Mouse (Mus musculus): ENCODE measurements at regions not wholly inside any gene's neighbourhood (a gene's known extent, or its start where the extent isn't known, plus 50 kb on each side); places are given as distances from the start of the nearest gene placed in this dataset.

DNA sequence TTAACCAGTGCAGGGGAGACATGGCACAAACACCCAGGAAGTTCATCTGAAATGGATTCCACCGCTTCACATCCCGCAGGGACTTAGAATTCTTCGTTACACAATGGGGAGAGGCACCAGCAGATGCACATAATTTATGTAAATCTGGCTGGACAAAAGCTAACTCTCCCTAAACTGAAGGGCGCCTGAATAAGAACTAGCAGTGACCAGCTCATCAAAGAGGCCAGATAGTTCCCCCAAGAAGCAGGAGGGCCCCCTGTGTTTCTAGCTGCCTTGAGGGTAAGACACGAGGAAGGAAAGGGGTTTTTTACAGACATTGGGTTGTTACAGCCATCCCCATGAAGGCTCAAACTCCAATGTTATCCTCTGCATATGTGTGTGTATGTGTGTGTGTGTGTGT is 123.8 kb upstream of the Hs6st1 start:
- 77% methylated on average over 5 of the region's 5 CpGs for WGBS
- Histone ChIP-seq H3K4me3 (replicated peaks; ENCODE audit: extremely low read depth, low read depth, low read length) (no peak overlapping the region), H3K4me1 (ENCODE audit: control insufficient read depth, insufficient read depth, low read length) (no peaks in the 10 kb centered on the region)
- TF ChIP-seq CTCF (IDR thresholded peaks at IDR 0.05; ENCODE audit: insufficient read depth, low read length), result no peak
- no peak for TF ChIP-seq POLR2A (IDR thresholded peaks at IDR 0.05; ENCODE audit: borderline replicate concordance, extremely low read depth, low read depth, low read length)
- no peak for DNase-seq

DNA sequence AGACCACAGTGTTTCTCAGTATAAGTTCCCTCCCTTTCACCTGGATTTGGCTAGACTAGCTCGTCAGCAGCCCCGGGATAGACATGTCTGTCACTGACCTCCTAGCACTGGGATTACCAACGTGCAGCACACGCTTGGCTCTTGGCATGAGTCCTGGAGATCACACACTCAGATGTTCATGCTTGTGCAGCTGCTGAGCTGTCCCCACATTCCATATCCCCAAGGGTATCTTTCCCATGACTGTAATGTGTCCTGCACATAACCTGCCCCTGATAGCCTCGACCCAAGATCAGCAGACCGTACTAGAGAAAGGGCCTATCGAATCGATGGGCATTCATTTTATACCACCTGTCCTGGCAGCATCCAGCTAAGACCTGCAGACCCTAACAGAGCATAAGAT is 123.4 kb upstream of the Hs6st1 start:
- WGBS, result 83% methylated on average over 8 of the region's 8 CpGs

DNA sequence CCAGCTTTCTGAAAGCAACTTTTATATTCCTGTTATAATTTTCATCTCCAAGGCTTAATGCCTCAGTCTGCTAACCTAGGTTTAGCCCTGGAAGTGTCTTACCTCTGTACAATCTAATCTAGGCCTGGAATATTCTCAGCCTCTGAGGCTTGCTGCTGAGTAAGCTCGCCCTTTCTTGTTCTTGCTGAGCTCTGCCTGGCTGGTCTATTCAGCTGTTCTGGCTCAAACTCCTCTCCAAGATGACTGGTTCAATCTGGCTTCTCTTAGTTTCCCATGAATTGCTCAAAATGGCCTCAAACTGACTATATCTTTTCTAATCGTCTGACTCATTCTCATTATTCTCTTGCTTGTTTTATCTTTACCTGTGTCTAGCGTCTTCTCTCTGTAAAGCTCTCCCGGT is 122.6 kb upstream of the Hs6st1 start:
- WGBS, result 82% methylated on average over 4 of the region's 4 CpGs
- TF ChIP-seq CTCF (IDR thresholded peaks at IDR 0.05; ENCODE audit: insufficient read depth, low read length), result no peak
- no peak for TF ChIP-seq POLR2A (IDR thresholded peaks at IDR 0.05; ENCODE audit: borderline replicate concordance, extremely low read depth, low read depth, low read length)
- no peak for DNase-seq
- Histone ChIP-seq H3K4me1 (ENCODE audit: control insufficient read depth, insufficient read depth, low read length) (no peaks in the 10 kb centered on the region), H3K4me3 (replicated peaks; ENCODE audit: extremely low read depth, low read depth, low read length) (no peak overlapping the region)

More for the DNA sequence above, 123.4 kb upstream of the Hs6st1 start:
- H3K4me1 ChIP-seq (ENCODE audit: control insufficient read depth, insufficient read depth, low read length), result no peaks in the 10 kb centered on the region
- TF ChIP-seq POLR2A (IDR thresholded peaks at IDR 0.05; ENCODE audit: borderline replicate concordance, extremely low read depth, low read depth, low read length) (no peak), CTCF (IDR thresholded peaks at IDR 0.05; ENCODE audit: insufficient read depth, low read length) (no peak)
- no peak overlapping the region for H3K4me3 ChIP-seq (replicated peaks; ENCODE audit: extremely low read depth, low read depth, low read length)
- no peak for DNase-seq

DNA sequence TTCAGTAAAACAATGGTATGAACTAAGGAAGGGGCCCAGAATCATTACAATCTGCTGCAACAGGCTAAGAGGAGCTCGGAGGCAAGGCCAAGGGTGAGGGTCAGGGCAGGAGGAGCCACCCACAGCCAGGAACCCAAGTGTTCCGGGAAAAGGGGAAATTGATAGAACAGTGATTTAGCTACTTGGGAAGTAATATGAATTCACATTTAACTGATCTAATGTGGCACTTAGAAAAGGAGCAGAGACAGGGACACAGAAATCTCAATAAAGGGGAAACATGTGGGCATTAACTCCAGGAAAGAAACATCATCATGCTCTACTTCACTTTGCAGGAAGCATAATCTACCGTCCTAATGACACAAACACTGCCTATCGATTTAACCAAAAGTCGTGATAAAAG is 120.1 kb upstream of the Hs6st1 start:
- no peak for TF ChIP-seq POLR2A (IDR thresholded peaks at IDR 0.05; ENCODE audit: borderline replicate concordance, extremely low read depth, low read depth, low read length)
- no peak for TF ChIP-seq CTCF (IDR thresholded peaks at IDR 0.05; ENCODE audit: insufficient read depth, low read length)
- Histone ChIP-seq H3K4me1 (ENCODE audit: control insufficient read depth, insufficient read depth, low read length) (no peaks in the 10 kb centered on the region), H3K4me3 (replicated peaks; ENCODE audit: extremely low read depth, low read depth, low read length) (no peak overlapping the region)
- DNase-seq, result no peak
- 44% methylated on average over 5 of the region's 5 CpGs for WGBS

DNA sequence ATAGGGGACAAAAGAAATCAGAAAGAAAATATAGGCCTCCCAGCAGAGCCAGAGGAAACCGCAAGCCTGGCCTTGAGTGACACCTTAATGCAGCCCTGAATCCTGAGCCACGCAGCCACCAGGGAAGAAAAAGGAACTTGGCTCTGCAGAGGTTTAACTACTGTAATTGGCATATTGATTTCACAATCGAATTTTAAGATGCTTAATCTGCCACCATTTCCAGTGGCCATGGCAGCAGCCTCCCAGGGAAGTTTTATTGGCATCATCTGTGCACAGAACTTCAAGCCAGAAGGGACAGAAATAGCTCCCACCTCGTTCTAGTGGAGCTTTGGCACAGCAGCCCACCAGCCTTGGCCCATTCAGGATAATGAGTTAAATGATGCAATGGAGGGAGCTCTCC is 117.1 kb upstream of the Hs6st1 start:
- DNase-seq, result no peak
- H3K4me3 ChIP-seq (replicated peaks; ENCODE audit: extremely low read depth, low read depth, low read length), result no peak overlapping the region
- TF ChIP-seq CTCF (IDR thresholded peaks at IDR 0.05; ENCODE audit: insufficient read depth, low read length) (no peak), POLR2A (IDR thresholded peaks at IDR 0.05; ENCODE audit: borderline replicate concordance, extremely low read depth, low read depth, low read length) (no peak)
- no peaks in the 10 kb centered on the region for H3K4me1 ChIP-seq (ENCODE audit: control insufficient read depth, insufficient read depth, low read length)
- WGBS, result 66% methylated on average over 4 of the region's 4 CpGs

DNA sequence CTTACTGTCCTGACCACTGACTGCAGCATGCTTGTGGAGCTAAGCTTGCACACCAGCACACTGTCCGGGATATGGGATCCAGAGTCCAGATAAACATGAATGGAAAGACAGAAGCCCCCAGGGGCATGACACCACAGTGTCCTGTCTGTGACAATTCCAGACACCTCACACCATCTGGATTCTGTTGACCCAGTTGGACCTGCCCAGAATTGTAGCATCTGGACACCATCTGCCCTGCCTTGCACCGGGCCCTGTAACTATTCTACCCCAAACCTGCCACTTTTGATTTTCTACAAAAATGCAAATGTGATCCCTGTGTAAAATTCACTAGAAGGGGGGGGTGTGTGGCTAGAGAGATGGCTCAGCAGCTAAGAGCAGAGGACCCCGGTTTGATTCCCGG is 114.5 kb upstream of the Hs6st1 start:
- TF ChIP-seq CTCF (IDR thresholded peaks at IDR 0.05; ENCODE audit: insufficient read depth, low read length) (no peak), POLR2A (IDR thresholded peaks at IDR 0.05; ENCODE audit: borderline replicate concordance, extremely low read depth, low read depth, low read length) (no peak)
- WGBS, result 81% methylated on average over 4 of the region's 4 CpGs

DNA sequence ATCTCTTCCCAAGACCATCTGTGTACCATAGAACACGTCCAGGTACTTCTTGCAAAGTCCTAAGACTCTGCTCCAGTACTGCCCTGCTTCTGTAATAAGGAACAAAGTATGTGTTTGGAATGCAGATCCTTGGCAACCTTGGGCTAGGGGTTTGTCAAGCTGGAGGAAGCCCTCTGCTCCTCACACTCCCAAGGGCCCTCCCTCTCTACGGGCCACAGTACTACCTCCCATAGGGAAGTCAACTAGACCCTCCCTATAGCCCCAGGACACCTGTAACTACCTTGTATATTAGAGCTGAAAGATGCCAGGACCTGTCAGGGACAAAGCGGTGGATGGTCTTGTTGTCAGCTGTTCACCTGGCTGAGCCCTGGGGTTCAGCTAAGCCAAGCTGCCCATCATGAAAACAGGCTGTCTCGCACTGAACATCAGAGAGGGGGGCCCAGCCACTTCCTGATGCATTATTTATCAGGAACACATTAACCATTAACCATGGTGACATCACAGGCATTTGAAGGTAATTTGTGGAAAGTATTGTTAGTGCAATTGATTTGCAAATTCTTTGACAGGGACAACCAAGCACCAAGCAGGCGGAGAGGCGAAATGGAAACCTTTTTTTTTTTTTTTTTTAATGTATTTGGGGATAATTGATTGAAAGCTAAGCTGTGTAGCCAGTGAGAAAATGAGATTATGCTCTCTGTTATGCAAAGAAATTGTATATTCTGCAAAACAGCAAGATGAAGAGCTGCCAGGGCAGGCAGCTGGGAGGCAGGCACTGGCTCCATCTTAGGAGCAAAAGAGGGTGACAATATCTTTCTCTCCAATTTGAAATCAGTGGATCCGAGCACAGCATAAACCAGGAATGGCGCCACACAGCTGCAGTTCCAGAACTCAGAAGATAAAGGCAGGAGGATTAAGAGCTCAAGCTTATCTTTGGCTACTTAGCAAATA is 110.5 kb upstream of the Hs6st1 start:
- Histone ChIP-seq H3K4me1 (ENCODE audit: control insufficient read depth, insufficient read depth, low read length) (no peaks in the 10 kb centered on the region), H3K4me3 (replicated peaks; ENCODE audit: extremely low read depth, low read depth, low read length) (no peak overlapping the region)
- TF ChIP-seq POLR2A (IDR thresholded peaks at IDR 0.05; ENCODE audit: borderline replicate concordance, extremely low read depth, low read depth, low read length) (no peak), CTCF (IDR thresholded peaks at IDR 0.05; ENCODE audit: insufficient read depth, low read length) (no peak)
- WGBS, result 81% methylated on average over 8 of the region's 8 CpGs
- no peak for DNase-seq

More for the DNA sequence above, 114.5 kb upstream of the Hs6st1 start:
- no peaks in the 10 kb centered on the region for H3K4me1 ChIP-seq (ENCODE audit: control insufficient read depth, insufficient read depth, low read length)
- H3K4me3 ChIP-seq (replicated peaks; ENCODE audit: extremely low read depth, low read depth, low read length), result no peak overlapping the region
- no peak for DNase-seq

DNA sequence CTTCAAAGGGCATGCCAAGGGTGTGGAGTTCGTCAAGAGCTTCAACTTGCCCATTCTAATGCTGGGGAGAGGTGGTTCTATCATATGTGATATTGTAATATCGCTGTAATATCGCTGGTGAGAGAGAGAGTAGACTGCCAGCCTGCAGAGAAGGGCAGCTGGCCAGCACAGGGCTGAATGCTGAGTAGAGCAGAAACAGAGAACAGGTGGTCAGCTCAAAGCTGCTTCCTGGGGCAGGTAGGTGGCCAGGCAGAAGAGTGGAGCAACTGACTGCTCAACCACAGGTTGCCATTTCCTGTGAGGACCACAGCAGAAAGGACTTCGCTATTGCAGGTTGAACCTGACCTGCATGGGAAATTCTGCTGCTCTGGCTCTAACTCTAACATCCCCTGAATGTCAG is 108.5 kb upstream of the Hs6st1 start:
- no peaks in the 10 kb centered on the region for H3K4me1 ChIP-seq (ENCODE audit: control insufficient read depth, insufficient read depth, low read length)
- DNase-seq, result no peak
- TF ChIP-seq CTCF (IDR thresholded peaks at IDR 0.05; ENCODE audit: insufficient read depth, low read length), result no peak
- TF ChIP-seq POLR2A (IDR thresholded peaks at IDR 0.05; ENCODE audit: borderline replicate concordance, extremely low read depth, low read depth, low read length), result no peak
- 87% methylated on average over 4 of the region's 4 CpGs for WGBS
- H3K4me3 ChIP-seq (replicated peaks; ENCODE audit: extremely low read depth, low read depth, low read length), result no peak overlapping the region

DNA sequence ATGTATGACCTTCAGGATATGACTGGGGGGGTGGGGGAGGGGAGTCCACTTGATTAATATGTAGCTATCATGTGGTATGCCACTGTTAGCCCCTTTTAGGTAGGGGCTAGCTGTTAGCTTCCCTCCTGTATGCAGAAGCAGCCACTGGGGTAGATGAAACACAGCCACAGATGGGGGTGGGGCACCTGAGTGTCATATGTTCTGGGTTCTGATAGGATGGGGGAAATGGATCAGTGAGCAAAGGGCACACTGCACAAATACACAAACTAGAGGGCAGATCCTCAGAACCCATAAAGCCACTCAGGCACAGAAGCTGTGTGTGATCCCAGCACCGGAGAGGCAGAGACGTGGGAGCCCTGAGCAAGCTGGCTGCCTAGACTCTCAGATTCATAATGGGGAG is 107.4 kb upstream of the Hs6st1 start:
- 96% methylated on average over 2 of the region's 2 CpGs for WGBS
- no peak for TF ChIP-seq CTCF (IDR thresholded peaks at IDR 0.05; ENCODE audit: insufficient read depth, low read length)
- no peak for TF ChIP-seq POLR2A (IDR thresholded peaks at IDR 0.05; ENCODE audit: borderline replicate concordance, extremely low read depth, low read depth, low read length)
- no peak for DNase-seq
- Histone ChIP-seq H3K4me1 (ENCODE audit: control insufficient read depth, insufficient read depth, low read length) (no peaks in the 10 kb centered on the region), H3K4me3 (replicated peaks; ENCODE audit: extremely low read depth, low read depth, low read length) (no peak overlapping the region)

DNA sequence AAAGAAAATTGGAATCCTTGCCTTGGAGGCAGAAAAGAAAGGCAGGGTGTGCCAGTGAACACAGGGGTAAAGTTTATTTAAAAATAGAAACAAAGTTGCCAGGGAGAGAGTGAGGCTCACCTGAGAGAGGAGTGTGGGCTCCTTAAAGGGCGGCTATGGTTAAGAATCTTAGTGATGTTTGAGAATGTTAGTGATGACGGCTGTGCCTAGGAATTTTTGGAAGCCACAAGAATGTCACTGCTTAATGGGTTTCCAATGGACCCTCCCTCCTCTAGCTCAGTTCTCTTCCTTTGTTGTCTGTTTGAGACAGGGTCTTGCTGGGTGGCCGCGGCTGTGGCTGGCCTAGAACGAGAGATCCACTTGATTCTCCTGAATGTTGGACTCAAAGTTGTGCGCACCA is 106.3 kb upstream of the Hs6st1 start:
- TF ChIP-seq POLR2A (IDR thresholded peaks at IDR 0.05; ENCODE audit: borderline replicate concordance, extremely low read depth, low read depth, low read length) (no peak), CTCF (IDR thresholded peaks at IDR 0.05; ENCODE audit: insufficient read depth, low read length) (no peak)
- WGBS, result 72% methylated on average over 6 of the region's 6 CpGs
- no peak for DNase-seq
- no peaks in the 10 kb centered on the region for H3K4me1 ChIP-seq (ENCODE audit: control insufficient read depth, insufficient read depth, low read length)
- no peak overlapping the region for H3K4me3 ChIP-seq (replicated peaks; ENCODE audit: extremely low read depth, low read depth, low read length)

Measured in lung, adult 2 months (tissue).